Mouse (Mus musculus): ENCODE results near the gene Abhd17a. TPM values are rescaled to one million over a fixed set of nuclear protein-coding genes. Genes with fewer than 3 reads are reported as not detected.

Abhd17a gene
- polyA plus RNA-seq, 2 experiments, result 41.2 to 55.0 TPM

- Histone ChIP-seq H3K9ac (replicated peaks) (peak overlapping the region; percentile 89), H3K27ac (peak overlapping the region; percentile 83), H3K9me3 (ENCODE audit: control insufficient read depth, low read length) (no peaks in the 10 kb centered on the region), H3K4me2 (ENCODE audit: low read depth) (peak overlapping the region; percentile 96), H3K36me3 (replicated peaks; ENCODE audit: control insufficient read depth, insufficient read depth, low read depth) (no peaks in the 10 kb centered on the region), H3K4me3 (ENCODE audit: insufficient read depth in 1 of 2, low read depth in 2 of 2, low read length in 2 of 2) (peak overlapping the region; percentile 86 to 87), H3K4me1 (replicated peaks; ENCODE audit: control insufficient read depth in 2 of 2, insufficient read depth in 2 of 2, low read length in 1 of 2) (peaks cover 3 to 26% of the 10 kb centered on the region in 2 experiments; a peak in 3 of 4 replicates), H3K27me3 (ENCODE audit: control insufficient read depth, insufficient read depth, low read length) (no peaks in the 10 kb centered on the region)
- no peak for TF ChIP-seq CTCF (IDR thresholded peaks at IDR 0.05; ENCODE audit: low read depth)
- no peak for TF ChIP-seq EP300 (IDR thresholded peaks at IDR 0.05; ENCODE audit: low read depth)
- DNase-seq (ENCODE audit: low read depth in 3 of 3, low spot score in 3 of 3) (peak in 1 of 3 experiments; percentile 26), ATAC-seq (ENCODE audit: insufficient read depth) (no peak)
- WGBS (ENCODE audit: insufficient replicate concordance), result 13% methylated on average over 15 of the region's 15 CpGs
Measured at GRCm38 (mm10) chr10:80623457-80624191, 33.5 kb upstream of the Abhd17a start.

GRCm38 (mm10) chr10:80622661-80623456 is 32.7 kb upstream of the Abhd17a start, which contains the start of gene Csnk1g2:
Gene Csnk1g2 (plus strand): TSS chr10:80622838.
- Histone ChIP-seq H3K4me1 (replicated peaks; ENCODE audit: control insufficient read depth in 2 of 2, insufficient read depth in 2 of 2, low read length in 1 of 2) (peaks cover 3 to 26% of the 10 kb centered on the region in 2 experiments; a peak in 3 of 4 replicates), H3K27ac (peak within 1 kb of the TSS; percentile 91), H3K36me3 (replicated peaks; ENCODE audit: control insufficient read depth, insufficient read depth, low read depth) (no peaks in the 10 kb centered on the region), H3K4me2 (ENCODE audit: low read depth) (peak within 1 kb of the TSS; percentile 96), H3K27me3 (ENCODE audit: control insufficient read depth, insufficient read depth, low read length) (no peaks in the 10 kb centered on the region), H3K9ac (replicated peaks) (peak within 1 kb of the TSS; percentile 89), H3K4me3 (ENCODE audit: insufficient read depth in 1 of 2, low read depth in 2 of 2, low read length in 2 of 2) (peak within 1 kb of the TSS; percentile 86 to 87), H3K9me3 (ENCODE audit: control insufficient read depth, low read length) (no peaks in the 10 kb centered on the region)
- ATAC-seq (ENCODE audit: insufficient read depth) (peak; percentile 29), DNase-seq (ENCODE audit: low read depth in 3 of 3, low spot score in 3 of 3) (no peak)
- TF ChIP-seq EP300 (IDR thresholded peaks at IDR 0.05; ENCODE audit: low read depth) (no peak), CTCF (IDR thresholded peaks at IDR 0.05; ENCODE audit: low read depth) (no peak; the same call in 1 of the 2 replicates)
- WGBS (ENCODE audit: insufficient replicate concordance), result under 1% methylated on average over 83 of the region's 85 CpGs

- Histone ChIP-seq H3K4me2 (ENCODE audit: low read depth) (peak overlapping the region; percentile 83), H3K4me1 (replicated peaks; ENCODE audit: control insufficient read depth in 2 of 2, insufficient read depth in 2 of 2, low read length in 1 of 2) (peaks cover 3 to 24% of the 10 kb centered on the region in 2 experiments; a peak in 3 of 4 replicates), H3K9me3 (ENCODE audit: control insufficient read depth, low read length) (no peaks in the 10 kb centered on the region), H3K9ac (replicated peaks) (peak overlapping the region; percentile 59), H3K27me3 (ENCODE audit: control insufficient read depth, insufficient read depth, low read length) (no peaks in the 10 kb centered on the region), H3K36me3 (replicated peaks; ENCODE audit: control insufficient read depth, insufficient read depth, low read depth) (no peaks in the 10 kb centered on the region), H3K27ac (peak overlapping the region; percentile 91), H3K4me3 (ENCODE audit: insufficient read depth in 1 of 2, low read depth in 2 of 2, low read length in 2 of 2) (peak overlapping the region; percentile 71 to 87)
- peak; percentile 100 for DNase-seq (ENCODE audit: low read depth in 3 of 3, low spot score in 3 of 3)
- peak; percentile 92 for ATAC-seq (ENCODE audit: insufficient read depth)
- TF ChIP-seq EP300 (IDR thresholded peaks at IDR 0.05; ENCODE audit: low read depth), result peak; percentile 55; the same call in 1 of the 2 replicates
- no peak for TF ChIP-seq CTCF (IDR thresholded peaks at IDR 0.05; ENCODE audit: low read depth)
- WGBS (ENCODE audit: insufficient replicate concordance), result under 1% methylated on average over 64 of the region's 64 CpGs
Measured at GRCm38 (mm10) chr10:80621940-80622660, 32.0 kb upstream of the Abhd17a start.

GRCm38 (mm10) chr10:80621690-80621939 is 31.5 kb upstream of the Abhd17a start:
- H3K36me3 ChIP-seq (replicated peaks; ENCODE audit: control insufficient read depth, insufficient read depth, low read depth), result no peaks in the 10 kb centered on the region
- peak overlapping the region; percentile 71 to 87 for H3K4me3 ChIP-seq (ENCODE audit: insufficient read depth in 1 of 2, low read depth in 2 of 2, low read length in 2 of 2)
- H3K4me2 ChIP-seq (ENCODE audit: low read depth), result peak overlapping the region; percentile 83
- H3K27ac ChIP-seq, result peak overlapping the region; percentile 91
- H3K27me3 ChIP-seq (ENCODE audit: control insufficient read depth, insufficient read depth, low read length), result no peaks in the 10 kb centered on the region
- H3K4me1 ChIP-seq (replicated peaks; ENCODE audit: control insufficient read depth in 2 of 2, insufficient read depth in 2 of 2, low read length in 1 of 2), result peaks cover 3 to 24% of the 10 kb centered on the region in 2 experiments; a peak in 3 of 4 replicates
- ATAC-seq (ENCODE audit: insufficient read depth), result no peak
- no peaks in the 10 kb centered on the region for H3K9me3 ChIP-seq (ENCODE audit: control insufficient read depth, low read length)
- DNase-seq (ENCODE audit: low read depth in 3 of 3, low spot score in 3 of 3), result no peak
- peak overlapping the region; percentile 59 for H3K9ac ChIP-seq (replicated peaks)
- 4% methylated on average over 9 of the region's 9 CpGs for WGBS (ENCODE audit: insufficient replicate concordance)
- TF ChIP-seq CTCF (IDR thresholded peaks at IDR 0.05; ENCODE audit: low read depth) (no peak), EP300 (IDR thresholded peaks at IDR 0.05; ENCODE audit: low read depth) (no peak)
